Mouse (Mus musculus) regulatory T cell (primary cell): ENCODE results near the gene Tnk2.
"Not testable (repeated sequence)": the region's sequence is repeated elsewhere in the genome, so short reads cannot be mapped to it uniquely, and the experiment has no call there.

Experiments used
- in situ Hi-C: fragments of 300-600 bp; cut with MboI, MseI; formaldehyde crosslinking; loops from one replicate; pipeline ENCODE4 v1.15.1; 2025; ENCODE audit warnings: high pct_unique_total_duplicates

Gene Tnk2

DNA sequence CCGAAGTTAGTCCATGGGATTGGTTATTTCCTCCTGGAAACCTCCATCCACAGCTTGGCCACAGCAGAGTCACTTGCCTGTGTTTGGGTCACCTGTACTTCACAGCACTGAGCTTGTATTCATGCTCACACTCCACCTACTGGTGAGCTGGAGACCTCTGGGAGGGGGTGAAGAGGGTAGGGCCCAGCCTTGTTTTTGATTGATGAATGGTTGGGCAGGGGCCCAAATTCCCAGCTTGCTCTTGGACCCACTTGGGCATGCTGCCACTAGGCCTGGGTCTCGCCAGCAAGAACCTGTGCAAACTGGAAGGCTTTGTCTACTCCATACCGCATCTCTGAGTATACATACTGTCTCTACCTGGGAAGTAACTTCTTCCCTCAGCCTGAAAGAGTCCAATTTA is 8.4 kb upstream of the Tnk2 start:
- in situ Hi-C loops: loop anchor here (10.0 kb wide), 1 partner anchor 49 kb away; no protein-coding TSS in a partner anchor

DNA sequence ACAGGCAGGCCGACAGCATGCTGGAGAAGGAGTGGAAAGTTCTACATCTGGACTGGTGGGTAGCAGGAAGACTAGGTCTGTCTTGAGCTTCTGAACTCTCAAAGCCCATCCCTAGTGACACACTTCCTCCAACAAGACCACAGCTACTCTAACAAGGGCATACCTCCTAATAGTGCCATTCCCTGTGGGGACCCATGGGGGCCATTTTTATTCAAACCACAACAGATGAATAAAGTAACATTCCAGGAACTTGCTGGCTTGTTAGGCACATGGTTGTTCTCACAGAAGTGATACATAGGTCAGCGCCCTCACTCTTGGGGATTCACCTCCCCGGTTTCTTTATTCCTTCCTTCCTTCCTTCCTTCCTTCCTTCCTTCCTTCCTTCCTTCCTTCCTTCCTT is 7.3 kb upstream of the Tnk2 start:
- in situ Hi-C loops: loop anchor here (10.0 kb wide), 1 partner anchor 48 kb away; no protein-coding TSS in a partner anchor

DNA sequence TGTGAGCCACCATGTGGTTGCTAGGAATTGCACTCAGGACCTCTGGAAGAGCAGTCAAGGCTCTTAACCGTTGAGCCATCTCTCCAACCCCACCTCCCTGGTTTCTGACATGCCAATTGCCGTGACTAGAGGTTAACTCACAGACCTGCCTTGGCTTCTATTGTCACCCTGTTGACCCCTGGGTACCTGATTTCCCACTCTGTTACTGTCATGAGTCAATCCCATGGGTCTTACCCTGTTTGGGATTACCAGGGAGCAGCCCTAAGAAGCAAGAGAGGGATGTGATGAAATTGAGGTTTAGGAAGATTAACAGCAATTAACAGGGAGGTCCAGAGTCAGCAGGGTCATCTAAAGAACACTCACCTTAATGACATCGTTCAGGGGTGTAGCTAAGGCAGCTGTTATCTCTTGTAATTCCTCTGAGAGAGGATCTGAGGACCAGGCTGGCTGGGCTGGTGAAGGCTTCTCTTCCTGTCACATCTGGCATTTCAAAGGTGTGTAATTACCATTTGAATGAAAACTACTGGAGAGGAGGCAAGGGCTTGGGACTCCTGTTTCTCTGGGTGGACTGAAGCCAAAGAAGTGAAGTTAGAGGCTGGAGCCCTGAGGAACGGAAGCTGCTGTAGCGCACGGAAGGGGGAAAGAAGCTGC is 6.7 kb upstream of the Tnk2 start:
- in situ Hi-C loops: loop anchor here (10.0 kb wide), 1 partner anchor 48 kb away; no protein-coding TSS in a partner anchor

GRCm38 (mm10) chr16:32638476-32638875 is 5.2 kb upstream of the Tnk2 start:
- in situ Hi-C loops: loop anchor here (10.0 kb wide), 1 partner anchor 46 kb away; no protein-coding TSS in a partner anchor

DNA sequence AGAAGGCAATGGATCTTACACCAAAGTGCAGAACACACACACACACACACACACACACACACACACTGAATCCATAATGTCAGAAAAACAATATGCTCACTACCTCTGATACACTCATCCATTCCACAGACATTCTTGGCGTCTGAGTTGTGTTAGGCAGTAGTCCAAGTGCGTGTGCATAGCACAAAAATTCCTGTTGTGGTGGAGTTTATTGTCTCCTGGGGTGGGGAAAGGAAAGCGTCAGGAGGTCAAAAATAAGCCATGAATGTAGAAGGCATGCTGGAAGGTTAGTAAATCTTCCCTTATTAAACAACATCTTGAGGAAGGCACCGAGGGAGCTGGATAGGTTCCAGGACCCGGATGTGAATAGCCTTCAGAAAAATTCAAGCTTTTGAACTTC is 3.6 kb upstream of the Tnk2 start:
- in situ Hi-C loops: no loop called here

DNA sequence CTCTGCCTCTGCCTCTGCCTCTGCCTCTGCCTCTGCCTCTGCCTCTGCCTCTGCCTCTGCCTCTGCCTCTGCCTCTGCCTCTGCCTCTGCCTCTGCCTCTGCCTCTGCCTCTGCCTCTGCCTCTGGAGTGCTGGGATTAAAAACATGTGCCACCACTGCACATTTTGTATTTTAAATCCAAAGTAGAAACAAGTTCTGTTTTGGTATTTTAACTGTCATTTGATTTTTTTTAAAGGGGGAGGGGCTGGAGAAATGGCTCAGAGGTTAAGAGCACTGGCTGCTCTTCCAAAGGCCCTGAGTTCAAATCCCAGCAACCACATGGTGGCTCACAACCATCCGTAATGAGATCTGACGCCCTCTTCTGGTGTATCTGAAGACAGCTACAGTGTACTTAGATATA is 3.0 kb upstream of the Tnk2 start:
- in situ Hi-C loops: not testable (repeated sequence)

DNA sequence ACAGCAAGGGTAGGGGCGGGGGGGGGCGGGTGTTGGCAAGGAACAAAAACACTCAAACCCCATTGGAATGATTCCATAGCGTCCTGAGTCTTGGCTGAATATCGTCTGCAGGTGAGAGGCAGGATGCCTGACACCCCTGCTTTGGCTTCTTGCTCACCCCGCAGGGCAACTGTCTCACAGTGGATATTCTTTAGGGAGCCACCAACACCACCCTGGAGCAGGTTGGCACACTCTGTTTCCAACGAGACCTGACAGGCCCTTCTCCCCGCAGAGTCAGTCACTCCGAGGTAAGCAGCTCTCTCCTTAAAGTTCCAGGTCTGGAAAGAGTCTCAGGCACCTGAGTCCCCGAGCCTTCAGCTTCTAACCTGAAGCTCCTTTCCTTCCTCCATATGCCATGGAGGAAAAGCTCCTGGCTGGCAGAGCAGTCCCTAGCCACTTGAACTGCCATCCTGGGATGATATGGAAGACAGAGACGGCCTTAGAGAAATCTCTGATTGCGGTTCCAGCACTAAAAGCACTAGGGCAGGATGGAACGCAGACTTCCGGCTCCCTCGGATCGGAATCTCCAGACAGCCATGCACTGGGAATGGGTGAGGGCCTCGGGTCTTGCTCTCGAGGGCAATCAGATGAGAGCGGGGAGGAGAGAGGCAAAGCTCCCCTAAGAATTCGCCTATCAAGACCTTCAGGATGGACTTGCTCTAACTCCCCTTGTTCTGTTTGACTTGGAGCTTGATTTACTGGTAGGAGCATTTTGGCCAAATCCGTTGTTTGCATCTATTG is 2.0 kb upstream of the Tnk2 start:
- in situ Hi-C loops: no loop called here

GRCm38 (mm10) chr16:32642280-32642679 is 1.4 kb upstream of the Tnk2 start:
- in situ Hi-C loops: no loop called here

GRCm38 (mm10) chr16:32644069-32644800 is 561 bp downstream of the Tnk2 start:
- in situ Hi-C loops: no loop called here

GRCm38 (mm10) chr16:32644801-32645170 is 1.1 kb downstream of the Tnk2 start:
- in situ Hi-C loops: no loop called here

DNA sequence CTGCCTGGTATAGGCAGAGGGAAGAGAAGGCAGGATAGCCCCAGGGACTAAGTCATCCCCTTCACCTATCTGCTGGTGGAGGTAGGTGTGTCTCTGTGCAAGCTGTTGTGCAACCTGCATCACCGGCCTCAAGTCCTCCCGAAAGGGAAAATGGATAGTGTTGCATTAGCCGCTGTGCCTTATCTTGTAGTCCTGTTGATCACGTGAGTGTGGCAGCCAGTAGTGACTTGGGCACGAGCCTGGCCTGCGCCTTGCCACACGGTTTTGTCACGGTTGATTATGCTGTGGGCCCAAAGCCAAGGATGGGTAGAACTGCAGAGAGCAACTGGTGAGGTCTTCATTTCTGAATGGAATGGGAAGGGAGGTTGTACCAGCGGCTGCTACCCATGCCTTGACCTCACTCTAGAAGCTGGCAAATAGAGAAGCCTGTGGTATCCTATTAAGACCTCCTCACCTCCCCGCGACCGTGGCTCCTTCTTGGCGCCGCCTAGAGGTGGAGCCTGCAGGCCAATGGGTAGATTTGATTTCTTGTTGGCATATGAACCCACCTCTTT is 1.8 kb downstream of the Tnk2 start:
- in situ Hi-C loops: no loop called here

GRCm38 (mm10) chr16:32646014-32646413 is 2.3 kb downstream of the Tnk2 start:
- in situ Hi-C loops: no loop called here

DNA sequence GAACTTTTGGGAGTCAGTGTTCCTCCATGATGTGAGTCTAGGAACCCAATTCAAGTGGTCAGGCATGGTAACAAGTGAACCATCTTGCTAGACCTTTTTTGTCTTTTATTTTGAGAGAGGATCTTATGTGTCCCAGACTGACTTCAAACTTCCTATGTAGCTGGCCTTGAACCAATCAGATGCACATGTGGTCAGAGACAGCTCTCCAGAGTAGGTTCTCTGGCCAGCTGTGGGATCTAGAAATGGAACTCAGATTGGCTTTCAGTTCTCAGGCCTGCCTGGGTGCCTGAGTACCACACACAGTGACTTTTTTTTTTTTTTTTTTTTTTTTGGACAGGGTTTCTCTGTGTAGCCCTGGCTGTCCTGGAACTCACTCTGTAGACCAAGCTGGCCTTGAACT is 4.0 kb downstream of the Tnk2 start:
- in situ Hi-C loops: no loop called here

DNA sequence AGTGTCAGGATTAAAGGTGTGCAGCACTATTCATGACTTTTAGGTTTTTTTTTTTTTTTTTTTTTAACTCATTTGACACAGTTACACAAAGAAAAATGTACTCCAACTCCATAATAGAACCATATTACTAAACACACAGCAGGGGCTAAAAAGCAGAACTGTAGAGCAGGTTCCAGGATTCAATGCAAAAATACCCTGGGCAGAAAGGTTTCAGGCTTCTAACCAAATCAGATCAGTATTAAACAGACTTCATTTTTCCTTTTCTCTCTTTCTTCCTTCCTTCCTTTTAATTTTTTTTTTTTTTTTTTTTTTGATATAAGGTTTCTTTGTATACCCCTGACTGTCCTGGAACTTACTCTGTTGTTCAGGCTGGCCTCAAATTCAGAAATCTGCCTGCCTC is 6.8 kb downstream of the Tnk2 start:
- in situ Hi-C loops: loop anchor here (5.0 kb wide), 1 partner anchor 37 kb away; no protein-coding TSS in a partner anchor

DNA sequence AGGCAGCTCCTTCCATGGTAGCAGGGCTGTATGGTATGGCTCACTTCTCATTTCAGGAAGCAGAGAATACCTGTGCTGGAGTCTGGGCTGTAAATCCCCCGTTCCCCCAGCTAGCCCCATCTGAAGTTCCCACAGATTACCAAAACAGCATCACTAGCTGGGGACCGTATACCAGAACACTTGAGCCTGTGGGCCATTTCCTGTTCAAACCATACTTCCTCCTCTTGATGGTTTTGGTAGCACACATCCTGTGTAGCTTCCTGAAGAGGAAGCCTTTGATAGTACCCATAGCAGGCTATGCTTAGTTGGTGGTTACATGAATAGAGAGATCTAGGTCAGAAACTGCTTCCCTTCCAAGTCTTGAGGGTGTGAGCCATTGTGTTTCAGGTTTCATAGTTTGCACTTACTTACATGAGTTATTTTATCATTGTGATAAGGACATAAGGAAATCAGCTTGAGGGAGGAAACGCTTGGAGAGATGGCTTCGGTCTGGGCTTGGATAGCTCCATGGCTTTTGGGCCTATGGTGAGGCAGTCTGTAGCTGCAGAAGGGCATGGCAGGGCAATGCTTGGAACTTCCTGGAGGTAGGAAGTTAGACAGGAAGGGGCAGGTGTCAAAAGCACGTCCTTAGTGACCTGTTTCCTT is 7.4 kb downstream of the Tnk2 start:
- in situ Hi-C loops: loop anchor here (5.0 kb wide), 1 partner anchor 36 kb away; no protein-coding TSS in a partner anchor

- in situ Hi-C loops: loop anchor here (5.0 kb wide), 1 partner anchor 33 kb away; no protein-coding TSS in a partner anchor
Measured at GRCm38 (mm10) chr16:32654071-32654733, 10.5 kb downstream of the Tnk2 start.

DNA sequence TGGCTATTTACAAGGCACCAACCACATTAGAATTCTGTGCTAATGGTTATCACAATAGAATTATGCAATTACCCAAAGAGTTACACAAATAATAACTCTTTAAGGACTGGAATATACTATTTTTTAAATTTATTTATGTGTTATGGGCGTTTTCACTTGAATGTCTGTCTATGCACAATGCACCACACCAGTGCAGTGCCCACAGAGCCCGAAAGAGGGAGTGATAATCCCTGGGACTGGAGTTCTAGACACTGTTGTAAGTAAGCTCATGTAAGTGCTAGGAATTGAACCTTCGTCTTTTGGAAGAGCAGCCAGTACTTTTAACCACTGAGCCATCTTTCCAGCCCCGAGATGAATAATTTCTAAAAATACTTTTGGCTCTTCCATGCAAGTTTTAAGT is 11.9 kb downstream of the Tnk2 start:
- in situ Hi-C loops: no loop called here

DNA sequence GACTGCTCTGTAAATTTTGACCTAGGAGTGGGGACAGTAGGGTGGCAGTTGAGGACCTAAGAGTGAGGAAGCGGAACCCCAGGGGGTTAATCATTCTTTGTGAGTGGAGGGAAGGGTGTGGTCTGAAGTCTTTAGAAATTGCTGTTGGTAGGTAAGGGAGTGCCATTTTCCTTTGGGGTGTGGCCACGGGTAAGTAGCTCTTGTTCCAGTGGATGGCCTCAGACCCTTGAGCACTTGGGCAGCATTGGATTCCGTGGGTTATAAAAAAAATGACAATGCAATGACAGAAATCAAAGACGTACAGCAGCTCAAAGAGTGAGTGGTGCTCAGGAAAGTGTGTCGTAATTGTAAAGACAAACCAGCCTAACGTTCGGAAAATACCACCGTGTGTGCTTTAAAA is 12.6 kb downstream of the Tnk2 start:
- in situ Hi-C loops: no loop called here

DNA sequence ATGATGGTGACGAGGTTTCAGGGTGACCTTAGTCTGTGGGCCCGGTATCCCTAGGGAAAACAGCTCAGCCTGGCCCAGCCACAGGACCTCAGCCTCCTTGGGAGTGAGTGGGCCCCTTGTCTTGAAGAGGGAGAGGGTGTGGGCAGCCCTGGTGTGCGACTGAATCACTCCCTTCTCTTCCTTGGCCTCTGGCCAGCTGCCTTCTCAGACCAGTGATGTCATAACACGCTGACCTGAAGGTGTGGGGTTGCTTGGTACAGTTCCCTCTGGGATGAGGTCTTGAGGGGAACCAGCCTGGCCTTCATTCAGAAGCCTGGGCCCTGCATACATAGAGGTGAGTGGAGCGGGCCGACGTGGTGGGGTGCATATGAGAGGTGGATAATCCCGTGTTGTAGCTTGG is 13.1 kb downstream of the Tnk2 start:
- in situ Hi-C loops: no loop called here

DNA sequence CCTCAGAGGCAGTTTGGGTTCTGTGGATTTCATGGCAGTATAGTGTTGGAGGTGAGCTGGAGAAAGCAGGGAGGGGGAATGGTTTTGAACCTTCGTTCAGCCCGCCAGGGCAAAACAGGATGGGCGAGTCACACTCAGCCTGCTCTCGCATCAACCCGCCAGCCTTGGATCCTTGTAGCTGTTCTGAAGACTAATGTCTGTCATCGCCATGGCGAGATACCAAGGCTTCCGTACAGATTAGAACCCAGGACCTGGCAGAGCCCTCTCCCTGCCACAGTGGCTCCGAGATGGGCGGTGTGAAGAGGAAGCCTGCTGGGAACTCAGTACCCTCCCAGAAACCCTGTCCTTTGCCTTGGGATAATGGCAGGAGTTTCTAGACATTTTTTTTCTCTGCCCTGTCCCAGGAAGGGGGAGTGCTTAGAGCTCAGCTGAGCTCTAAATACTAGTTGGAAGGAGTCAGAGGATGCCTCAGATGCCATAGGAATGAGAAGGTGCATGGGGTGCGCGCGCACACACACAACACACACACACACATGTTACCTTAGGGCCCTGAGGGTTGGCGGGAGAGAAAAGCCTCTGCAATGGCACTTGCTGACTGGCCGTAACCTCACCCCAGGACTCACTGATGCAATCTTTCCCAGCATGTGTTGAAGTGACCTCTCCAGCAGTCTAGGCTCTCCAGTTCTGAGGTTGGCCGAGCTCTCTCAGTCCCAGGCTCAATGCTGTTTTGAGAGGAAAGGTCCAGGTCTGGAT is 14.0 kb downstream of the Tnk2 start:
- in situ Hi-C loops: no loop called here
